Mouse (Mus musculus) midbrain, embryonic 14.5 days (tissue): ENCODE measurements around the gene Adam26b. TPM values are rescaled to one million over a fixed set of nuclear protein-coding genes. Genes with fewer than 3 reads are reported as not detected.
"Not testable (repeated sequence)": the region's sequence is repeated elsewhere in the genome, so short reads cannot be mapped to it uniquely, and the experiment has no call there.

Source experiments
- ATAC-seq: fragments of 200-750 bp; cut with Nextera tagmentation; 2 replicates; pipeline ENCODE4 v1.8.0; 2017; ENCODE audit warnings: moderate number of reproducible peaks, moderate library complexity; ENCODE audit not compliant: low FRiP score, low TSS enrichment
- DNase-seq: peaks from one replicate; pipeline ENCODE4 v3.0.0-alpha.2; 2015
- H3K27ac ChIP-seq: fragments of 300-500 bp; sonication (generic); replicated peaks from 2 replicates; pipeline ENCODE4 v1.5.1; 2014; ENCODE audit warnings: mild to moderate bottlenecking, low read depth, low read length, moderate library complexity
- H3K27me3 ChIP-seq: fragments of 300-500 bp; sonication (generic); 2 replicates; pipeline ENCODE4 v1.6.1; 2014; ENCODE audit warnings: low read length, control low read depth, mixed read lengths; ENCODE audit not compliant: control insufficient read depth, insufficient read depth
- H3K36me3 ChIP-seq: fragments of 300-500 bp; sonication (generic); 2 replicates; pipeline ENCODE4 v1.6.1; 2014; ENCODE audit warnings: low read length, control low read depth; ENCODE audit not compliant: control insufficient read depth, insufficient read depth
- H3K4me1 ChIP-seq: fragments of 300-500 bp; sonication (generic); 2 replicates; pipeline ENCODE4 v1.6.1; 2014; ENCODE audit warnings: mild to moderate bottlenecking, antibody characterized with exemption, low read length, control low read depth; ENCODE audit not compliant: control insufficient read depth, insufficient read depth
- H3K4me2 ChIP-seq: fragments of 300-500 bp; sonication (generic); 2 replicates; pipeline ENCODE4 v1.6.1; 2014; ENCODE audit warnings: mild to moderate bottlenecking, low read length, moderate library complexity
- H3K4me3 ChIP-seq: fragments of 300-500 bp; sonication (generic); replicated peaks from 2 replicates; pipeline ENCODE4 v1.5.1; 2014; ENCODE audit warnings: low read depth, low read length
- H3K9ac ChIP-seq: fragments of 300-500 bp; sonication (generic); replicated peaks from 2 replicates; pipeline ENCODE4 v1.6.1; 2014; ENCODE audit warnings: mild to moderate bottlenecking, low read length, moderate library complexity
- H3K9me3 ChIP-seq: fragments of 300-500 bp; sonication (generic); 2 replicates; pipeline ENCODE4 v1.6.1; 2016; ENCODE audit warnings: low read length, control low read depth, mixed read lengths; ENCODE audit not compliant: control insufficient read depth
- whole genome bisulfite sequencing: fragments of 180-500 bp; shearing (Covaris S2); extraction: QIAGEN DNeasy Blood & Tissue Kit; methylation state at CpG from one replicate; pipeline ENCODE4 v1.1.7; 2014; 5-methylcytosine and 5-hydroxymethylcytosine counted together
- polyA plus RNA-seq: library from polyadenylated mRNA; unstranded; fragments of >200 nt; fragmentation: Nextera tagmentation; extraction: Ambion mirVana; gene quantifications from 2 replicates; pipeline ENCODE4 v1.2.1, GENCODE M21; 2014

The Adam26b gene
- polyA plus RNA-seq: not detected in 2 replicates

DNA sequence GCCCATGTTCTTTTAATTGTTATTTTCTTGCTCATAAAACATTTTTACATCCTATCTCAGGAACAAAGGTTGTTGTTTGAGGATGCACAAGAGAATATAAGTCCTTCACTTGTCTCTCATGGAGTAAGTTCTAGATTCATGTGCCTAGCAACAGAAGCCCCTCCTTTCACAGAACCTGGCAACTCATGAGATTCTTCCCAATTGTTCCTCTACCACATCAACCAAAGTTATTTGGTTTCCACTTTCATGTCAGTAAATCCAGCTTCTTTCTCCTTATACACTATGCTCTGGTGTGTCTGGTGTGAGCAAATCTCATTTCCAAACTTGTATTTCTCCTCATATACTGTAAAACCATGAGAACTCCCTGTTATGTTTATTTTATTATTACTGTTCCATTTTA, at the start of gene Adam26b:
Gene Adam26b, minus strand, starts transcription at position 101 of the 400 bp plus-strand sequence.
- ATAC-seq, H3K4me1 ChIP-seq: not testable (repeated sequence)

DNA sequence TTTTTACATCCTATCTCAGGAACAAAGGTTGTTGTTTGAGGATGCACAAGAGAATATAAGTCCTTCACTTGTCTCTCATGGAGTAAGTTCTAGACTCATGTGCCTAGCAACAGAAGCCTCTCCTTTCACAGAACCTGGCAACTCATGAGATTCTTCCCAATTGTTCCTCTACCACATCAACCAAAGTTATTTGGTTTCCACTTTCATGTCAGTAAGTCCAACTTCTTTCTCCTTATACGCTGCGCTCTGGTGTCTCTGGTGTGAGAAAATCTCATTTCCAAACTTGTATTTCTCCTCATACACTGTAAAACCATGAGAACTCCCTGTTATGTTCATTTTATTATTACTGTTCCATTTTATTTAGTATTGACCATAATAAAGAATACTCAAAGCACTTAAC, 48.7 kb upstream of the Adam26b start, which contains the start of gene Adam26a:
Gene Adam26a, minus strand, starts transcription at position 101 of the 400 bp plus-strand sequence.
- WGBS: 95% methylated on average over 2 of the region's 2 CpGs
- ATAC-seq, H3K4me2 ChIP-seq, H3K4me3 ChIP-seq, H3K9me3 ChIP-seq, DNase-seq, H3K9ac ChIP-seq, H3K27me3 ChIP-seq, H3K36me3 ChIP-seq, H3K4me1 ChIP-seq, H3K27ac ChIP-seq: not testable (repeated sequence)

More for the DNA sequence above, at the start of gene Adam26b:
- H3K27ac ChIP-seq, H3K27me3 ChIP-seq, H3K36me3 ChIP-seq, H3K4me2 ChIP-seq, H3K9ac ChIP-seq, H3K4me3 ChIP-seq, H3K9me3 ChIP-seq, DNase-seq: not testable (repeated sequence)

Other genes starting within 250 kb of the Adam26b start
- gene Zfp42, start 221.1 kb downstream of the Adam26b start, polyA plus RNA-seq: not detected in 2 replicates
- gene Adam26a, start 48.6 kb upstream of the Adam26b start, polyA plus RNA-seq: not detected in 2 replicates
- not detected in 2 replicates for gene Gm5346, start 99.2 kb upstream of the Adam26b start, polyA plus RNA-seq
- gene Adam34, start 181.9 kb upstream of the Adam26b start, polyA plus RNA-seq: not detected in 2 replicates